Mouse (Mus musculus) CH12.LX (cell line): ENCODE results near the gene Sec22c. TPM values are rescaled to one million over a fixed set of nuclear protein-coding genes. Genes with fewer than 3 reads are reported as not detected.

Source experiments
- DNase-seq: peaks from one replicate; pipeline ENCODE4 v3.0.0-alpha.2; 2013; ENCODE audit errors: extremely low read depth
- H3K27ac ChIP-seq: 2 replicates; pipeline ENCODE4 v1.5.1; 2012; ENCODE audit warnings: low read depth, mild to moderate bottlenecking, control low read depth, moderate library complexity; ENCODE audit not compliant: insufficient read depth
- H3K27me3 ChIP-seq: replicated peaks from 2 replicates; pipeline ENCODE3; 2012; ENCODE audit warnings: inconsistent platforms
- H3K36me3 ChIP-seq, 2 experiments: replicated peaks in 1 of 2; 2 replicates each; pipeline versions ENCODE3 to v1.6.1; 2012; ENCODE audit warnings: inconsistent platforms in 1 of 2, low read length in 1 of 2, mild to moderate bottlenecking in 1 of 2, mixed read lengths in 1 of 2, moderate library complexity in 1 of 2; ENCODE audit not compliant: control insufficient read depth in 1 of 2, insufficient read depth in 1 of 2
- H3K4me1 ChIP-seq, 2 experiments: 2 replicates each; pipeline ENCODE4 v1.6.1; 2012; ENCODE audit warnings: inconsistent platforms in 1 of 2, moderate library complexity in 1 of 2; ENCODE audit not compliant: insufficient read depth in 2 of 2, control insufficient read depth in 1 of 2
- H3K4me2 ChIP-seq: 2 replicates; pipeline ENCODE4 v1.6.1; 2012; ENCODE audit warnings: low read depth, mild to moderate bottlenecking, control low read depth; ENCODE audit not compliant: poor library complexity, insufficient read depth, severe bottlenecking
- H3K4me3 ChIP-seq, 3 experiments: fragments of 150-350 bp in 1 of 3; sonication (generic) in 1 of 3; replicated peaks in 1 of 3; 2 replicates each; pipeline versions ENCODE3 to v1.5.1; 2011 to 2012; ENCODE audit warnings: low read depth in 2 of 3, low read length in 2 of 3, mild to moderate bottlenecking in 2 of 3, moderate library complexity in 2 of 3, control low read depth in 1 of 3, improper control_type of control experiment in 1 of 3, inconsistent platforms in 1 of 3, mixed read lengths in 1 of 3; ENCODE audit not compliant: poor library complexity in 1 of 3
- H3K79me2 ChIP-seq: replicated peaks from 2 replicates; pipeline ENCODE4 v1.6.1; 2012; ENCODE audit warnings: mild to moderate bottlenecking, moderate library complexity; ENCODE audit not compliant: control insufficient read depth, poor library complexity, insufficient read depth, severe bottlenecking; ENCODE audit errors: extremely low read depth
- H3K9ac ChIP-seq: 2 replicates; pipeline ENCODE4 v1.6.1; 2012; ENCODE audit warnings: low read depth, mild to moderate bottlenecking, control low read depth, moderate library complexity; ENCODE audit not compliant: insufficient read depth
- H3K9me3 ChIP-seq: replicated peaks from 2 replicates; pipeline ENCODE3; 2012; ENCODE audit warnings: low read length, inconsistent platforms, mixed read lengths
- CHD1 ChIP-seq: IDR thresholded peaks from 2 replicates; pipeline ENCODE4 v1.6.1; 2012; ENCODE audit warnings: low read depth, low read length, improper control_type of control experiment, inconsistent platforms
- E2F4 ChIP-seq: IDR thresholded peaks from 2 replicates; pipeline ENCODE4 v1.6.1; 2011; ENCODE audit warnings: low read depth, low read length, improper control_type of control experiment; ENCODE audit not compliant: insufficient replicate concordance
- ELF1 ChIP-seq: IDR thresholded peaks from 2 replicates; pipeline ENCODE4 v1.6.1; 2014; ENCODE audit warnings: low read depth, mild to moderate bottlenecking, inconsistent platforms, low read length, improper control_type of control experiment
- EP300 ChIP-seq: IDR thresholded peaks from 2 replicates; pipeline ENCODE4 v1.6.1; 2011; ENCODE audit warnings: low read length, improper control_type of control experiment
- HCFC1 ChIP-seq: IDR thresholded peaks from 2 replicates; pipeline ENCODE4 v1.6.1; 2012; ENCODE audit warnings: low read depth, mild to moderate bottlenecking, inconsistent platforms, low read length, improper control_type of control experiment
- JUND ChIP-seq: conservative IDR thresholded peaks from 2 replicates; pipeline ENCODE4 v1.6.1; 2011; ENCODE audit warnings: low read depth, low read length, improper control_type of control experiment
- MAX ChIP-seq: IDR thresholded peaks from 2 replicates; pipeline ENCODE4 v1.6.1; 2011; ENCODE audit warnings: low read length, improper control_type of control experiment
- MEF2A ChIP-seq: IDR thresholded peaks from 2 replicates; pipeline ENCODE4 v1.6.1; 2014; ENCODE audit warnings: low read depth, mild to moderate bottlenecking, inconsistent platforms, low read length, improper control_type of control experiment, borderline replicate concordance
- MXI1 ChIP-seq: IDR thresholded peaks from 2 replicates; pipeline ENCODE4 v1.6.1; 2011; ENCODE audit warnings: mild to moderate bottlenecking, low read depth, low read length, improper control_type of control experiment
- MYC ChIP-seq: IDR thresholded peaks from 2 replicates; pipeline ENCODE4 v1.6.1; 2011; ENCODE audit warnings: low read depth, mild to moderate bottlenecking, improper control_type of control experiment, low read length
- NELFE ChIP-seq: IDR thresholded peaks from 2 replicates; pipeline ENCODE4 v1.6.1; 2011; ENCODE audit warnings: low read depth, low read length, improper control_type of control experiment
- NRF1 ChIP-seq: IDR thresholded peaks from 2 replicates; pipeline ENCODE4 v1.6.1; 2014; ENCODE audit warnings: low read depth, mild to moderate bottlenecking, inconsistent platforms, low read length, improper control_type of control experiment, moderate library complexity
- POLR2A ChIP-seq: IDR thresholded peaks from 2 replicates; pipeline ENCODE4 v1.6.1; 2011; ENCODE audit warnings: low read depth, mild to moderate bottlenecking, improper control_type of control experiment, low read length
- SIN3A ChIP-seq: IDR thresholded peaks from 2 replicates; pipeline ENCODE4 v1.6.1; 2012; ENCODE audit warnings: low read length, improper control_type of control experiment, inconsistent platforms
- SMC3 ChIP-seq: IDR thresholded peaks from 2 replicates; pipeline ENCODE4 v1.6.1; 2011; ENCODE audit warnings: low read depth, low read length, improper control_type of control experiment
- TBP ChIP-seq: conservative IDR thresholded peaks from 2 replicates; pipeline ENCODE4 v1.6.1; 2011; ENCODE audit warnings: low read depth, low read length, improper control_type of control experiment
- TCF12 ChIP-seq: IDR thresholded peaks from 2 replicates; pipeline ENCODE4 v1.6.1; 2014; ENCODE audit warnings: low read depth, mild to moderate bottlenecking, inconsistent platforms, low read length, improper control_type of control experiment
- USF1 ChIP-seq: IDR thresholded peaks from 2 replicates; pipeline ENCODE4 v1.6.1; 2014; ENCODE audit warnings: low read depth, mild to moderate bottlenecking, inconsistent platforms, low read length, improper control_type of control experiment
- ZC3H11A ChIP-seq: IDR thresholded peaks from 2 replicates; pipeline ENCODE4 v1.6.1; 2012; ENCODE audit warnings: low read depth, mild to moderate bottlenecking, inconsistent platforms, low read length, improper control_type of control experiment
- ZKSCAN1 ChIP-seq: IDR thresholded peaks from 2 replicates; pipeline ENCODE4 v1.6.1; 2012; ENCODE audit warnings: low read depth, inconsistent platforms, low read length, improper control_type of control experiment, borderline replicate concordance
- dilution Hi-C: fragments of 300-500 bp; cut with MboI; formaldehyde crosslinking; loops from 2 replicates; pipeline ENCODE4 v1.14.3; 2020; ENCODE audit warnings: low sequenced_read_pairs; ENCODE audit not compliant: extremely low pct_unique_long_range_greater_than_20kb, extremely low pct_ligation_motif_present
- in situ Hi-C: fragments of 300-500 bp; cut with MboI; formaldehyde crosslinking; loops from 3 replicates; pipeline ENCODE4 v1.14.3; 2019; ENCODE audit warnings: low sequenced_read_pairs, low pct_ligation_motif_present, low pct_unique_long_range_greater_than_20kb, mixed read lengths
- polyA plus RNA-seq: library from polyadenylated mRNA; unstranded; fragments of >175 nt; gene quantifications from 2 replicates; pipeline ENCODE4 v1.2.1, GENCODE M21; 2012; ENCODE audit warnings: low read depth; ENCODE audit not compliant: insufficient read length
- total RNA-seq, 2 experiments: library from RNA; depleted of rRNA; stranded (reverse); fragments of 300-350 nt in 1 of 2; fragments of >200 nt in 1 of 2; gene quantifications; 2 replicates each; pipeline ENCODE4 v1.2.3; 2012 to 2014

The Sec22c gene
- total RNA-seq (2012; rRNA removed), result 3.2 and 4.0 TPM in 2 replicates
- 2.4 and 2.5 TPM in 2 replicates for total RNA-seq (2014; rRNA removed)
- polyA plus RNA-seq, result 4.6 and 5.7 TPM in 2 replicates

DNA sequence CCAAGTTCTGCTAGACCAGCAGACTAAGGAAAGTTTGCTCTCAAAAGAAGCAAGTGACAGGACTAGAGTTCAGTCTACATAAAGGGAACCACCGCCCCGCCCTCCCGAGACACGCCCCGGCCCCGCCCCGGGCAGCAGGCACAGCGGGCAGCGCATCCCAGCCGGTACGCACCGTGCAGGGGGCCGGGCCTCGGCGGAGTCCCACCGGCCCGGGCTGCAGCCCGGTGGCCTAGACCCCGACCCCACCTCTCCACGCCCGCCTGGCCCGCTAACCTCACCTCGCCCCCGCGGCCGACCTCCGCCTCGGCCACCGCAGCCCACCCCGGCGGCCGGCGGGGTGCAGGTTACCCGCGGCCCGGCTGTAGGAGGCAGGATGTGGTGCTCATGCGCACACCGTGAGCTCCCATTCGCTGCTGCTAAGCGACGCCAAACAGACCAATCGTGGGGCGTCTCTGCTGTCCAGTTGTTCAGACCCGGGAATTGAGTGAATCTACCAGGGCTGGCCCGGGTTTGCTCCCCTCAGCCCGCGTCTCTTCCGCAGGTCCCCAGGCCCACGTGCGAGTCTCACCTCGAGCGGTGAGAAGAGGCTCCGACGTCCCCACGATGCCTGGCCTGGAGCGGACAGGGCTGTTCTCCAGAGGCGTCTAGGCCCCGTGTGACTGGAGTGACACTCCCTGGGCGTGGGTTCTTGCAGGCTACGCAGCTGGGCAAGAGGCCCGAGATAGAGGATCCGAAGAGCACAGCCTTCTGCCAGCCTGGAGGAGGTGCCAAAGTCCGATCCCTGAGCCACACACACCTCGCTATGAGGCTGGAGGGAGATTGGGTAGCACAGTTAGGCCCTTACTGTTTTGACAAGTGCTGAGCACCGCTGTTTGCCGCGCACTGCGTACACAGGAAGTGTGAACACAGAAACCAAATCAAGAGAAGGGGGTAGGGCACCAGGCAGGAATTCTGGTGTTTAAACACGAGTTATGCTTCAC lies at the start of gene Sec22c:
Gene Sec22c, minus strand, starts transcription at position 845 of the 980 bp plus-strand sequence.
- H3K79me2 ChIP-seq, result no peaks in the 10 kb centered on the region
- H3K27ac ChIP-seq, result peak within 1 kb of the TSS; percentile 49
- peak within 1 kb of the TSS; percentile 58 for H3K4me2 ChIP-seq
- TF ChIP-seq TCF12 (peak; percentile 45), ZC3H11A (no peak), SMC3 (no peak), E2F4 (no peak), MYC (no peak), TBP (0 out of 2 replicates have a peak, but pooled peaks have one; percentile 20), HCFC1 (peak; percentile 24), MXI1 (peak; percentile 77), ZKSCAN1 (no peak), EP300 (no peak), NRF1 (peak; percentile 90), POLR2A (peak; percentile 65), USF1 (no peak), NELFE (0 out of 2 replicates have a peak, but pooled peaks have one; percentile 51), CHD1 (no peak), JUND (no peak), MEF2A (0 out of 2 replicates have a peak, but pooled peaks have one; percentile 9), SIN3A (peak; percentile 90), ELF1 (peak; percentile 64), MAX (peak; percentile 62; the same call in 1 of the 2 replicates)
- TF ChIP-seq, all 38 proteins: peak for 11
- Histone ChIP-seq H3K36me3 (peaks cover 0 to 2% of the 10 kb centered on the region in 2 experiments), H3K4me3 (peak within 1 kb of the TSS; percentile 64 to 75 (median 73)), H3K4me1 (peaks cover 9 to 26% of the 10 kb centered on the region in 2 experiments), H3K9ac (peak within 1 kb of the TSS; percentile 15; the same call in 1 of the 2 replicates), H3K27me3 (no peaks in the 10 kb centered on the region), H3K9me3 (no peaks in the 10 kb centered on the region)
- in situ Hi-C loops (no loop called here), dilution Hi-C loops (no loop called here)
- DNase-seq, result peak; percentile 89
